Comparison of ENCODE assay signal across 8 mouse cellular contexts in the genomic region with DNA sequence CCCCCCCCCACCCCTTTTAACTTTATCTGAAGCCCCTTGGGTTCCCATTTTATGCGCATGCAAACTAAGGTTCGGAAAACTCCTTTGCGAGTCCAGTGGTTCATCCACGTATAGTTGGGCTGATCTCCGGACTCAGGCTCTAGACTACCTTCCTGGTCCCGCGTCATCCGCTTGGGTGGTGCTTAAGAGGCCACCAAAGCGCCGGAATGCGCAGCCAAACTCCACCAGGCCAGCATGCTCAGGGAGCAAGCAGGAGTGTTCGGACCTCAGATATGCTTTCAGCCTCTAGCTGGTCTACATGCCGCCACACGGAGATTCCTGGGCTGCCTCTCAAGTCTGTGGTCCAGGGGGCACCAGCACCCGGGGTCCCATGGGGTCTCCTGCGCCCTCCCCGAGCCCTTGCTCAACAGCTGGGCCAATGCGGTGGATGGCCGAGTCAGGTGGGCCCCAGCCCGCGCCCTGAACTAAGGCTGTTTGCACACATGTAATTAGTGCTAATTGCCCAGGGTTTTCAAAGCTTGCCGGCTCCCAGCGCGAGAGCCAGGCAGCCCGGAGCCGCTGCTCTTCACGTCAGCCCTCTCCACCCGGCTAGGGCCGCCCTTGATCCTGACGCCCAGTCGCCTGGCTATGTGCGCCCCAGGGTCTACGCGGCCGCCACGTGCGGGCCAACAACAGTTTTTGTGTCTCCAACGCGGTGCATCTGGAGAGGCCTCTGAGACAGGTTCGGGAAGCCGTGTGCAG.
DNase-seq lines count a peak whose midpoint lies in the region; ATAC-seq and TF ChIP-seq lines count a peak whose summit lies in the region.

No protein-coding gene starts in this region.

- H3K36me3 ChIP-seq in kidney, postnatal 0 days (ENCODE audit: insufficient read depth, low read length): no peaks in the 10 kb centered on the region
- no peaks in the 10 kb centered on the region for H3K36me3 ChIP-seq in embryonic facial prominence, embryonic 10.5 days (replicated peaks)
- H3K36me3 ChIP-seq in limb, embryonic 11.5 days (ENCODE audit: control insufficient read depth, insufficient read depth, low read length): no peaks in the 10 kb centered on the region
- H3K36me3 ChIP-seq in neural tube, embryonic 15.5 days: no peaks in the 10 kb centered on the region

- H3K27me3 ChIP-seq in kidney, postnatal 0 days (ENCODE audit: insufficient read depth, low read length): peaks cover 6% of the 10 kb centered on the region; the same call in 1 of the 2 replicates
- peaks cover 97% of the 10 kb centered on the region for H3K27me3 ChIP-seq in embryonic facial prominence, embryonic 10.5 days (replicated peaks; ENCODE audit: low read depth, poor library complexity, severe bottlenecking)
- peaks cover 69% of the 10 kb centered on the region for H3K27me3 ChIP-seq in limb, embryonic 11.5 days (ENCODE audit: control insufficient read depth, insufficient read depth, low read length)
- peaks cover 67% of the 10 kb centered on the region for H3K27me3 ChIP-seq in neural tube, embryonic 15.5 days (replicated peaks)

- H3K4me3 ChIP-seq in kidney, postnatal 0 days (replicated peaks; ENCODE audit: low read depth, low read length): no peak overlapping the region
- peak overlapping the region; percentile 50 for H3K4me3 ChIP-seq in embryonic facial prominence, embryonic 10.5 days
- H3K4me3 ChIP-seq in limb, embryonic 11.5 days (ENCODE audit: low read depth, low read length): 0 out of 2 replicates have a peak overlapping the region, but pooled peaks have one; percentile 9
- peak overlapping the region; percentile 34 for H3K4me3 ChIP-seq in neural tube, embryonic 15.5 days (replicated peaks)

- H3K9ac ChIP-seq in kidney, postnatal 0 days (ENCODE audit: low read depth, low read length): no peak overlapping the region
- H3K9ac ChIP-seq in limb, embryonic 11.5 days (ENCODE audit: low read length): no peak overlapping the region
- peak overlapping the region; percentile 36 for H3K9ac ChIP-seq in neural tube, embryonic 15.5 days (replicated peaks)

- TF ChIP-seq CTCF in kidney, postnatal 0 days (IDR thresholded peaks at IDR 0.05; ENCODE audit: low read depth): no peak

- peak; percentile 52 for ATAC-seq in kidney, postnatal 0 days (replicated peaks; ENCODE audit: low FRiP score, low read depth)
- peak; percentile 66; the same call in 1 of the 2 replicates for ATAC-seq in limb, embryonic 11.5 days (ENCODE audit: insufficient number of reproducible peaks, low FRiP score, low TSS enrichment, low read depth)
- peak; percentile 32 for ATAC-seq in neural tube, embryonic 15.5 days (ENCODE audit: low FRiP score)

- DNase-seq in kidney, postnatal 0 days (ENCODE audit: low spot score): no peak
- no peak for DNase-seq in kidney, adult 18-20 months
- peak; percentile 70 for DNase-seq in embryonic facial prominence, embryonic 10.5 days (ENCODE audit: low spot score)
- peak; percentile 59 for DNase-seq in limb, embryonic 11.5 days (ENCODE audit: low spot score)
- DNase-seq in gastrocnemius, postnatal 25 days: no peak
- DNase-seq in cerebellum, adult 8-10 months: no peak
- DNase-seq in urinary bladder, adult 2 months (ENCODE audit: low spot score): no peak

- peak overlapping the region; percentile 39 for H3K4me2 ChIP-seq in kidney, postnatal 0 days (ENCODE audit: low read length)
- H3K4me2 ChIP-seq in limb, embryonic 11.5 days (ENCODE audit: low read depth, severe bottlenecking): peak overlapping the region; percentile 39
- H3K4me2 ChIP-seq in neural tube, embryonic 15.5 days: peak overlapping the region; percentile 65

- 0 out of 2 replicates have a peak, but pooled peaks cover 9% of the 10 kb centered on the region for H3K4me1 ChIP-seq in kidney, postnatal 0 days (replicated peaks; ENCODE audit: insufficient read depth, low read length)
- H3K4me1 ChIP-seq in embryonic facial prominence, embryonic 10.5 days: peaks cover 54% of the 10 kb centered on the region
- peaks cover 6% of the 10 kb centered on the region for H3K4me1 ChIP-seq in limb, embryonic 11.5 days (ENCODE audit: control insufficient read depth, insufficient read depth, low read length)
- H3K4me1 ChIP-seq in neural tube, embryonic 15.5 days: peaks cover 14% of the 10 kb centered on the region

- H3K27ac ChIP-seq in kidney, postnatal 0 days: no peak overlapping the region
- peak overlapping the region; percentile 25 for H3K27ac ChIP-seq in embryonic facial prominence, embryonic 10.5 days (replicated peaks)
- no peak overlapping the region for H3K27ac ChIP-seq in limb, embryonic 11.5 days (replicated peaks; ENCODE audit: low read depth, low read length)
- no peak overlapping the region for H3K27ac ChIP-seq in neural tube, embryonic 15.5 days (replicated peaks)

- H3K9me3 ChIP-seq in kidney, postnatal 0 days (replicated peaks; ENCODE audit: low read length): no peaks in the 10 kb centered on the region
- H3K9me3 ChIP-seq in embryonic facial prominence, embryonic 10.5 days: no peaks in the 10 kb centered on the region
- no peaks in the 10 kb centered on the region for H3K9me3 ChIP-seq in limb, embryonic 11.5 days (ENCODE audit: control insufficient read depth, low read length)
- H3K9me3 ChIP-seq in neural tube, embryonic 15.5 days (replicated peaks): no peaks in the 10 kb centered on the region

- 18% methylated on average over 41 of the region's 41 CpGs for WGBS in kidney, postnatal 0 days
- 2% methylated on average over 41 of the region's 41 CpGs for WGBS in embryonic facial prominence, embryonic 10.5 days
- 3% methylated on average over 41 of the region's 41 CpGs for WGBS in limb, embryonic 11.5 days
- 4% methylated on average over 41 of the region's 41 CpGs for WGBS in neural tube, embryonic 15.5 days

Comparison
In these comparisons a context has a peak if more than half of its experiments do, and no peak if none do; other contexts are left out.
1. DNase-seq: peak in embryonic facial prominence, embryonic 10.5 days (single experiment) and limb, embryonic 11.5 days (single experiment); none in kidney, postnatal 0 days (single experiment), kidney, adult 18-20 months (single experiment), gastrocnemius, postnatal 25 days (single experiment), cerebellum, adult 8-10 months (single experiment) and urinary bladder, adult 2 months (single experiment).
2. Peak in every context shown above with its lines, with median percentiles within 50 percentile points of each other: ATAC-seq and H3K4me2 ChIP-seq.